Mouse (Mus musculus) right cerebral cortex, adult 18-20 months (tissue): ENCODE results near the gene Pnrc1.
A peak's percentile ranks its signal among the peaks of the same experiment; 100 is the strongest.

Experiments used
- DNase-seq: peaks from one replicate; pipeline ENCODE4 v3.0.0; 2022; ENCODE audit warnings: mixed read lengths

The Pnrc1 gene

GRCm38 (mm10) chr4:33208881-33209841 is 80.8 kb downstream of the Pnrc1 start, which contains the start of gene Srsf12:
TSS of gene Srsf12 (plus strand) at chr4:33208991.
- DNase-seq, result peak; percentile 59

- DNase-seq, result no peak
These were observed 82.4 kb downstream of the Pnrc1 start for GRCm38 (mm10) chr4:33207551-33207950.

GRCm38 (mm10) chr4:33204682-33205081 is 85.3 kb downstream of the Pnrc1 start:
- peak; percentile 43 for DNase-seq

- no peak for DNase-seq
These were observed 91.8 kb downstream of the Pnrc1 start for GRCm38 (mm10) chr4:33198117-33198516.
